Mouse (Mus musculus) urinary bladder, adult 18-20 months (tissue): ENCODE measurements at regions not wholly inside any gene's neighbourhood (a gene's known extent, or its start where the extent isn't known, plus 50 kb on each side); places are given as distances from the start of the nearest gene placed in this dataset.
"Not testable (repeated sequence)": the region's sequence is repeated elsewhere in the genome, so short reads cannot be mapped to it uniquely, and the experiment has no call there.

Experiments used
- DNase-seq, 2 experiments: peaks; one replicate each; pipeline ENCODE4 v3.0.0; 2022; ENCODE audit warnings: low spot score in 2 of 2, mixed read lengths in 2 of 2

DNA sequence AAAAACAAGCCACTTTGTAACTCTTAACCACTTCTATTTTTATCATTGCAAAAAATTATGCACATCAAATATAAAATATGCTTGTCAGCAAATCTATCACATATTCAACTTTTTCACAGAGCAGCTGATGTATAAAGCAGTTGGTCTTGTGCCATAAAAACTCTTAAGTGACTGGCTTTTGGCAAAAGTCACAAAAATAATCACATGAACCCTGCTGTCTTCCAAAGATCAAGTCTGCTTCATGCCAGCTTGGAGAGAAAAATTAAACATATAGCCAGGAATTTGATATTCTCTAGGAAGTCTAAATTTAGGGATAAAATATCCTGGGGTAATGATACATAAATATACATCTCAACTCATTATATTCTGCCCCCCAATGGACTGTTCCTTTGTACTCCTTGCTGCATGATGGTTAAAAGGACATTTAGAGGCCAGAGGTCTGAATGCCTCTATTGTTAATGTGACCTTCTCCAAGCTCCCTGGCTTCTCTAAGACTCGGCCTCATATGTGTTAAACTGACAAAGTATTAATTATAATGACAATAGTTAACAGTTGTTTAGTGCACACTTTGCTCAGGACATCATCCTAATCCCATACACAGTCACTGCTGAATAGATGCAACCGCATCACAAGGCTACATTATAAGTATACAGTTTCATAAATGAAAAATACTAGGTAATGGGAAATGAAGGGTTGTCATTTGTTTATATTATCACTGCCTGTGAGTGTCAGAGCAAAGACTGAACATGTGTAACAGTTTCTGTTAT, 422.9 kb upstream of the Hs3st1 start:
- DNase-seq = no peak

DNA sequence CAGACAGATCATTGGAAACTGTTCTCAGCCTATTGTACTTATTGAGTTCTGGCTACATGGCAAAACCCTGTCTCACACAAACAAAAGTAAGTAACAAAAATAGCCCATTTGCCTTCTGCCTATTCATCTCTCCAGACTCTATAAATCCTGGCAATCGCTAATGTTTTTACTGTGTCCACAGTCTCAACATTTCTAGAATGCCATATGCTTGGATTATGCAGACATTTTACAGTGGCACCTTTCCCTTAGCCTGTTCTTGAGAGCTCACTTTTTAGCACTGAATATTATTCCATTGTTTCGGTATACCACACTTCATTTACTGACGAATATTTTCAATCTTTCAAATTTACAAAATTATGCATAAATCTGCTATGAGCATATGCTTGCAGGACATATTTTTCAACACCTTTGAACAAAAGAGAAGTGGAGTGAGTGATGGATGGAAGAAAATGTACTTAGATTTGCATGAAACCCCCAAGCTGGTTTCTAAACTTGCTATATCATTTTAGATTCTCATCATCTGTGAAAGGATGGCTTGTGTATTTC, 381.5 kb upstream of the Hs3st1 start:
- no peak for DNase-seq

DNA sequence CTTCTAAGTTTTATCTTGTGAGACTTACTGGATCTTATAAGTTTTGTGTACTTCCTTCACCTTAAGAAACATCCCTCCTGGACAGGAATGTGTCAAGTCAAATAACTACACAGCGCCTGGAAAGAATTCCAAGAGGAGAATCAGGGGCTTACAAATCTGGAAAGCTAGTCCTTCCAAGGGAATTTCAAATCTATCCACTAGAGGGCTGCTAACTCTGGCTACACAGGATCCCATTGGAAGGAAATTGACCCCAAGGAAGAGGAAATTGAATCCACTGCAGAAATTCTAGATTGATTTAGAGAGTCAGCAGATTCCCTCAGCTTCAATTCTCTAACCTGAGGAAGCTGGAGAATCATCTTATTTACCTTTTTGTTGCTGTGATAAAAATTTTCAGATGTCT, 369.1 kb upstream of the Hs3st1 start:
- no peak for DNase-seq

DNA sequence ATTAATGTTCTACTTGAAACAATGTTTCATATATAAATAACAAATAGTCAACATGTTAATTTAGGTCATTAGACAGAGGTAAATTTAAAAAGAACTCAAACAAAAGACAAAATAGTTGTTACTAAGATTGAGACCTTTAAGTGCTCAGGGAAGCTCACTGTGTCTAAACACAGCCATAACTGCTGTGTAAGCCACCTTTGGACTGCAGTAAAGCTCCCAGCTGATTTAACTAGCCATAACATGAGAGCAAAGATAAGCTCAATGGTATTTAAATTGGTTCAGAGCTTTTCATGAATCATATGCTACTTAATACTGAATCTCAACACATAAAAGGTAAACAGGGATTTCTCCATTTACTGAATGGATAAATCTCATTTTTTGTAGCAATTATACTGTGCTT, 361.6 kb upstream of the Hs3st1 start:
- no peak for DNase-seq

DNA sequence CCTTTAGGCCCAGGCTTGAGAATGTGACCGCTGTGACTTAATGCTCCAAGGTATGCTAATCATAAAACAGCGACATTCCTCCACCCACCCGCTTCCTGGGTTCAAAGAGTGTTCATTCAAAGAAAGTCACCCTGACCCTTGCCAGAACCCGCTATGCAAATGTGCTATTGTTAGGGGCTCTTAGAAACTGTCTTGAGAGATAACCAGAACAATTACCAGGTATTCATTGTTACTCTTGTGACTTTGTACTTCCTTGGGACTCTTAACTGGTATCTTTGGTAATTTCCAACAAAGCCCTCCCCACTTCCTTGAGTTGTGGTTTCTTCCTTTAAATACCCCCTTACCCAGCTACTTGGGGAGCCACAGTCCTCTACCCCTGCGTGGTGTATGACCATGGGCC, 334.3 kb upstream of the Hs3st1 start:
- DNase-seq = not testable (repeated sequence)

DNA sequence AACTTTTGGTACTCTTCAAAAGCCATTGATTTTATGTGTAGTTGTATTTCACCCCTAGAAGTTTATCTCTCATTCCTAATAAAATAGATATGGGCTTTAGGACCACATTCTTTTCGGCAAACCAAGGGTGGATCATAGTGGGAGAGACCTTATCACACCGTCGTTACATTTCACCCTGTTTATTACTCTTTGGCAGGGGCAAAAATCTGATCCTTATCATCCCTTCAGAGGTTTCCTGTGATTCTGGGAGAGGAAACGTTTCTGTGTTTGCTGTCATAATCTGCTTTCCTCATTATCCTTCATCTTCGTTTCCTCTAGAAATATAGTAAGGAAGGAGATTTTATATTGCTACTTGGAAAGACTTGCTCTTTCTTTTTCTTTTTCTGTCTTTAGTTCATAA, 290.0 kb upstream of the Hs3st1 start:
- DNase-seq = no peak

DNA sequence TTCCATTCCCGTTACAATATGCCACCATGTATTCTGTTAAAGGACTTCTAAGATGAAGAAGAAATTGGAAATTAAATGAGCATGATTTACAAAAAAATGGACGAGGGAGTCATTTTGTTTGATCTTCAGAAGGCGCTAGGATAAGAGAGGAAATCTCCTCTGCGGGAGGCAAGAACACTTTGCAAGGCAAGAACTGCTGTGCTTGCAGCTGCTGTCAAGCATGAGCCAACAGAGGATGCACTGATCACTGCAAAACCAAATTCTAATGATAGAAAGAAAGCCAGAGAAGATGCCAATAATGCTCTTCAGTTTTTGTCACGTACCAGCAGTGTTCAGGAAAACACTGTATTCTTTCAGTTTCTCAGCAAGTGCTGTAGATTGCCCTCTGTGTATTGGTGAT, 279.2 kb upstream of the Hs3st1 start:
- DNase-seq = no peak

DNA sequence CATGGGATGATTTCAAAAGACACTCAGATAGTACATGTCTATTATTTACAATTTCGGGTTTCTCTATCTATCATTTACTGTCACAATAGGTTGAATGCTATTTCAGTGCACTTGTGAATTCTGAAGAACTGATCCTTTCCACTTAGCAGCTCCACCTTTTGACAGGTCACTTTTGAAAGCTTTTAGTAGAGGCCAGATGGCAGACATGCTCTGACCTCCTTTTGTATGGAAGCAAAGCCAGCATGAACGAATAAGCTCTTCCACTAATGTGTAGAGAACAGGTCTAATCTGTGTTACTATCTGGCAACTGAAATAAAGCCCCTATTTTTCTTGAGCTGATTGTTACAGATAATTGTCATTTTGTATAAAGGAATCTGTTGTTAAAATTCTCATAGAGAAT, 278.4 kb upstream of the Hs3st1 start:
- no peak for DNase-seq

DNA sequence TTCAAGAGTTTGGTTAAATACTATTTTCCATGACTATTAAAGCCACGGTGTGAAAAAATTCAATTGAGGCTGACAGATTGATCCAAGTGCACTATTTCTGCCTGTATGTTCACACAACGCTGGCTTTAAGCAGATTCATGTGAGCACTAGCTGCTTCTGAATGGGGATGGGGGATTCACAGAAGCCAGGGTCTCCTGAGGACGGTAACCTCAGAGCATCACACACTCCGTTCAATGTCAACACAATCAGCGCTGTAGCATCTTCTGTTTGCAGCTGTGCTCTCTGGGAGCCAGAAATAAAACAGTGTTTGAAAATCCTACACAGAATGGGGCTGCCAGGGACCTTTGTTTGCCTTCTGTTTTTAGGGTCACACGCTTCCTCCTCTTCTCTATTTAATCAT, 275.0 kb upstream of the Hs3st1 start:
- DNase-seq = no peak

DNA sequence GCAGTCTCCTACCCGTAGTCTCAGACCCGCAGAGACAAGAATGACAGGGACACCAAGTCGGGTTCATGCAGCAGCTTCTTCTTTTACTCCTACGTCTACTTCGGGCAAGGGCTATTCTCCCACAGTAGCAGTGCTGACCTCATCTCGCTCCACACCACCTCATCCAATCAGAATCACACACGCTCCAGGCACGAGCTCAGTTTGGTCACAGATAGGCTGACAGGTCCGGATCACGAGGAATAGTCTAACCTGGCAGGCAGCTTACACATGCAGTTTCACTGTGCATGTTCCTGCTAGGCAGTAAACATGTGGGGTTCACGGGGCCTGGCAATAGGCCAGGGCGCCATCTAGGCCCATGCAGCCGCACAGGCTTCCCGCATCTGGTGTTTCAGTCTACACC, 260.7 kb upstream of the Hs3st1 start:
- no peak for DNase-seq

DNA sequence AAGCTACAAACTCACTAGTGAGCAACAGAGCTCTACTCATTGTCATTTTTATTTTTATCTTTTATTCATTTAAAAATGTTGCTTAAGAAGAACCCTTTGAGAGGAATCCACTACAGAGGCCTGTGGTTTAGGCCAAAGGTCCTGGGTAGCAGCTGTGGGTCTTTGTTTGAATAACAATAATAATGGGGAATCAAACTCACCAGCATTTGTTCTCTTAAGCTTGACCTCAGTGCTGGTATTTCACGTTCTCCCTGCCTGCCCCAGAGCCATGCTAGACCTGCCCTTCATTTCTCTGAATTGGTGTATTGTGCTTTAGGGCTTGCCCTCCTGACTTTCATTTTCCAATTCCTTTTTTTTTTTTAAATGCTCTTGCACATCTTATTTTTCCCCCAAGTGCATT, 232.8 kb upstream of the Hs3st1 start:
- DNase-seq = no peak

DNA sequence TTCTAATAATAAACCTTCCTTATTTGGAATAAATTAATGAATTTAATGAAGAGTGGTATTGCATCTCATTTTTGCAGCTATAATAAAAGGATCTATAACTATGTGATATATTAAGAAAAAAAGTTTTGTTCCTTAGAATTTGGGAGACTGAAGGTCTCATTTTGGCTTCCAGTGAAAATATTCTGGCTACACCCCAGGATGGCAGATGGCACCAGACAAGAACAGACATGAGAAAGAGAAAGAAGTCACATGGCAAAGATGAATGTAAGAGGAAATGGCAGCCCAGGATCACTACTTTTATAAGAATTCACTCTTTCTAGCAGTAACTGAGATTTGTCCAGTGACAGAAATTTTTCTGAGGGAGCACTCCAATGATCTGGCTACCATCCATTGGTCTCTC, 209.1 kb upstream of the Hs3st1 start:
- no peak for DNase-seq

DNA sequence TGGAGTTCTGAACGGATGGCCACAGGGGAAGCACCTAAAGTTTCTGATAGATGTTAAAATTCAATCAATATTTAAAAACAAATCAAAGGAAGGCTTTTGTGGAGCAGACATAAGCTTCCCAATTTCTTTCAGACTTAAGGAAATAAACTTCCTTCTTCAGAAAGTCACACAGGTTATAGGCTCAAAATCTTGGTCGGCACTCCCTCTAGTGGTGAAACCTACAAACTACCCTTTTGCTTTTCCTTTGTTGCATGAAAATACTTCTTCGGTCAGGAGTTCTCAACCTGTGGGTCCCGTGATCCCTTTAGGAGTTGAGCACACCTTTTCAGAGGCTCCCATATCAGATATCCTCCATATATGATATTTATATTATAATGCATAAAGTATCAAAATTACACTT, 205.7 kb upstream of the Hs3st1 start:
- DNase-seq = no peak

DNA sequence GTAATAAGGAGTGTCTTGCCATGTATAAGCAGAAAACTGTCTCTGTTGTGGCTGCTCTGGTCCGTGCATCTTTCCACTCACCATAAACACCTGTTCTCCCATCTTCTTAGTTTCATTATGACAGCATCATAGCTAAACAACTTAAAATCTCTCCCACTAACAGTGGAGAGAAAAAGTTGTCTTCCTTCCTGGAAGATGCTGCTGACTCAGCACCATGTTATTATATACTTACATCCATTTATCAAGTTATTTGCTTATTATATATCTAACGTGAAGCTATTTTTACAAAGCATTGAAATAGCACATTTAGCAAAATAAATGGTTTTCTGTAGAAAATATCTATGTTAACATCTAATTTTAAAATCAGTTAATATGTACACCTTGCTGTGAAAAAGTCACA, 180.3 kb upstream of the Hs3st1 start:
- DNase-seq = no peak

DNA sequence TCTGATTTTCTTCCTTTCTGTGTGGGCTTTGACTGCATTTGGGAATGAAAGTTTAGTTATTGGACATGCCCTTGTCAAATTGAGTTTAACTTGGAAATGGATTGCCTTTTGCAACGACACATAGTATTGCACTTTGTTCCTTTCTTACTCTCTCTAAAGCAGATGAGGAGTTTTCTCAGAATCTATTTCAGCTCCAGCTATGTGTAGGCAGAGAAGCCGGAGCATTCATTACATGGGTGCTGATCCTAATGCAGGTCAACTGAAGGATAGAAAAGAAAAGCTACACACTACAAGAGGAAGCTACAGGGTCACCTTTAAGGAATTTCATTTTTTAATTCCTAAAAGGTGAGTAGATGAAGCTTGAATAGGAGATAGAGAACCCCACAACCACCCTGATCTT, 176.6 kb upstream of the Hs3st1 start:
- no peak for DNase-seq

DNA sequence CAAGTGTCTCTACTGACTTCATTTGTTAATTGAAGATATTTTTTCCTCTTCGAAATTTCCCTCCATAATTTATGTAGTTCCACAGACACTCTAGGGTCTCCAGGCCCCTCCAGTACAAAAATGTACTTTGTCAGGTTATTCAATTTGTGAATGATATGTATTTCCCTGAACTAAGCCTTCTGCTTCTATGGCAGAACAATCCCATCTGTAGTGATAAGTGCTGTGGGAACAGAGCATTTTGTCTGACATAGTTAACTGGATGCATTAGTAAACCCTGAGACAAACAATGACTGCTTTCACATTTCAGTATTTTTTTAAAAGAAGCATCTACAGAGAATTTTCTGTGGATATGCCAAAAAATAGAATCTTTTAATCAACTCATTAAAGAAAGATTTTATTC, 154.1 kb upstream of the Hs3st1 start:
- DNase-seq = no peak

DNA sequence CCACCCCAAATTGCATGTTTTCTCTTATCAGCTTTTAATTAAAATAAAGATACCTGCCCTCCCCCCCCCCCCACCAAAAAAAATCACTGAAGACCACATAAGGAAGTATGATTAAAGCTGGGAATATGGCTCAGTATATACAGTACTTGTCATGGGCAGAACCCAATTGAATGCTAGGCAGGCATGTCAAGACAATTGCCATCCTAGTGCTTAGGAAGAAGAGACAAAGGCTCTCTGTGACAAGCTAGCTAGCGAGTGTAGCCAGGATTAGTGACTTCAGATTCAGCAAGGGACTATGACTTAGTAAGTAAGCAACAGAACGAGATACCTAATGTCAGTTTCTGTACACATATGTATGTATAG, 116.4 kb upstream of the Hs3st1 start:
- DNase-seq = no peak

DNA sequence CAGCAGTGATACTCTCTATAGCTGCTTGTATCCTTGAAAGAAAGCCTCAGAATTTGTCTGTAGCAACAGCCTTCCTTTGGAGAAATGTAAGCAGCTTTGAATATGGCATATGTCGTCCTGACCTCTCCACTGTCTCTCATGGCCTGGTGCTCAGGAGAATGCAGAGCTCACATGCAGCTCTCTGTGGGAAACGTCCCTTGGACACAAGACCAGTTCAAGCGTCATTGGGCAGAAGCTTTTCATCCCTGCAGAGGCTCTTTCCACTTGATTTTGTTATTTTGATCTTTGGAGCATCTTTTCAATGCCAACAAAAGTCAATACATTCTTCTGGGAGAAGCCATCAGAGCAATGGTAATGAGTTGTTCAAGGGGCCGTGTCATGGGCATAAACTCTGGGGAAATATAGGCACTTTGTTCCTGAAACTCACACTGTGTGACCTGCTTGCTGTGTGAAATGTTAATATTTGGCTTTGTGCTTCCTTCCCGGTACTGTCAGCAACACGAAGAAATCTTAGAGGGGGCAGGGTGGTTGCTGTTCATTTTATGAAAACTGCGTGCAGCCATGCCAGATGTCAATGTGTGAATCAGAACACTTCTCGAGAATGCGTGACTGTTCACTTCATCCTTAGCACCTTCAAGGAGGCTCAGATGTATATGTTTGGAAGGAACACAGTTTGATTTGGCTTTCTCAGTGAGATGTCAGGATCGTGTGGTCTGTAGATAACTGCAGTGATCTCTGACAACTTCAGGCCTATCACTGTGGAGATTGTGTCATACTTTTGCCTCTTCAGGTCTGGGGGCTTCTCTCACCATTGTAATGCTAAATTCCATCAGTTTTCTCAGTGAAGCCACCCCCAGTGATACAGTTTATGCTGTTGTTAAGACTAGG, 115.8 kb upstream of the Hs3st1 start:
- DNase-seq = no peak

DNA sequence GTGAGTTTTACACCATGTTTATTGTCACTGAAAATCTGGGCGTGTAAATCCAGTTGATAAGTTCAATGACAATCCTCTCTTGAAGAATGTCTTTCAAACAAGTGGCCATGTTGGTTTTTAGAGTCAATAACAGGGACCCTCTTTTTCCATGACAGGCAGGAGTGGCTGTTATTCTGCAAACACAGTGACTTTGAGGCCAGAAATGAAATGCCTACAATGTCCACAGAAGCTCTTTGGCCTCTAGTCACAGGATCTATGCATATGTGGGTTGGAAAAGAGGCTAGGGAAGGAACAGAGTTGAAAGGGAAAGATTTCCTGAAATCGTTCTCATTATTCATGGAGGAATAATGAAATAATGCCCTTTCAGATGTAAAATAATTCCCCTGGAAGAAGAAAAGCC, 101.9 kb upstream of the Hs3st1 start:
- DNase-seq = no peak

DNA sequence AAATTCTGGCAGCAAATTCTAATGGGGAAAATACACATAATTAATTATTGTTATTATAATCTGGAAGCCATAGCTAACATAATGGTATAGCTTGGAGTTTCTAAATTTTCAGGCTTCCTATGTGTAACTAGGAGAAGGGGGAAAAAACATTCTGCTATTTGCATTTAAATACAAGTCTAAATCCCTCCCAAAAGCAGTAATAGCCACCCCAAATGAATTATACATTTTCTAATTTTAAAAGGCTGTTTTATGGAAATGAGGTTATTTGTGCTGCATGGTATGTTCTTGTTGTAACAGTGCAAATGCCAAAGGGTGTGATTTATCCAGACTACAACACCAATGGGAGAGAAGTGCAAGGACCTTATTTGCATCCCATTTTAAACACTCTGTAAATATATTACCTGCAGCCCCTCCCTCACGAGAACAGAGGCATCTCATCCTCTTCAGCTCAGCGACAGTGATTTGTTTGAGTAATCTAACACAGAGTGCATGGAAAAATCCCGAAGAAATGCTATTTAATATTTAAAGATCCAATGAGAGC, 101.4 kb upstream of the Hs3st1 start:
- DNase-seq = no peak

DNA sequence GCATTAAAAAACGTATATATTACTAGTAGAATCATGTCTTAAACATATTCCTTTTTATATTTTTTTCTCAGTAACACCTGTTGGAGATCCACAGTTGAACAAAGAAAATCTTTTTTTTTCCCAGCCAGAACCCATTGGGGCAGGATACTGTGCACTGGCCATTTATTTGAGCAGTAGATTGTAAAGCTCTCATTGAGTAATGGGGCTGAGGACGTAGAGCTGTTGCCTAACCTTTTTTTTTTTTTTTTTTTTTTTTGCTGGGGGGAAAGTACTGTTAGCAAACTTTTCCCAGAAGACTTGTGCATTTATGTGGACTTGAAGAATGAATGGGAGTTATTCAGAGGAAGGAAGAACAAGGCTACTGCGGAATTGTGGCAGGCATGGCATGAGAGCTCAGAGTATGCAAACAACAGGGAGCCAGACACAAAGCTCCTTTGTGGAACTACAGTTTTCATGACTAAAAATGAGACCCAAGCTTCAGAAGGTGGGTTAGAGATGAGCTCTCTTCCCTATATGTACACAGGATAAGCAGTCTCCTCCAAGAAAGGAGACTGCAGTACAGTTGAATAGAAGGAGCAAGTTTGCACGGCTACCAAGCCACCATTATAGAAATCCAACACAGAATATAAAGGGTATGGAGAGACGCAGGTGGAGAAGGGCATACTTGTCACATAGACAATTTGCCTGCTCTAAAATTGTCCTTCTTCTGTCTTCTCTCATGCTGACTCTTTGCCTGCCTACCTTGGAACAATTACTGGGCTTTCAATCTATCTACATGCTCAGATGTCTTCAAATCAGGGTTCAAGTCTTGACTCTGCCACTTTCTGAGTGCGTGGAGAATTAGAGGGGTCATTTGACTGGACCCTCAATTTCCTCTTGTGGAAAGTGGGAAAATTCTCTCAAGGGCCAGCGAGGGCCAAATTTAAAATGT, 100.7 kb upstream of the Hs3st1 start:
- DNase-seq = no peak

DNA sequence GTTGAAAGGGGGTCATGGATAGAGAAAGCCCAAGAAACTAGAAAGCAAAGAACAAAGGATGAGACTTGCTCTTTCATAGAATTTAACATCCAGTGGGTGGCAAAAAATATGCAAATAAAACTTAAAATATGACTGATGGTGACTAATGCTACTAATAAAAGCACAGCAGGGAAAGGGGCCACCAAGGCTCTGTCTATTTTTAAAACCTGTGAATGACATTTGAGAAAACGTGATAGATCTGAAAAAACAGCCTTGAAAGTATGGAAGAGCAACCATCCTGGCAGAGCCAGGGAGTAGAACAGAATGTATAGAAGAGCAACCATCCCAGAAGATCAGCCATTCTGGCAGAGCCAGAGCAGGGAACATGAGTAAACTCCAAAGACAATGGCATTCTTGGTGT, 91.9 kb upstream of the Hs3st1 start:
- no peak for DNase-seq
